Comparison of ENCODE assay signal across 1 mouse cellular context in genomic region chr4:132234710-132235109, GRCm38 (mm10).
TF ChIP-seq lines count a peak whose summit lies in the region.

No protein-coding gene starts in this region.

TF ChIP-seq in CH12.LX, 34 proteins besides CTCF, POLR2A, EP300 and RAD21:
- no peak for TF ChIP-seq HCFC1 (IDR thresholded peaks at IDR 0.05; ENCODE audit: low read depth, low read length)
- no peak for TF ChIP-seq MAZ (IDR thresholded peaks at IDR 0.05; ENCODE audit: low read depth, low read length)
- TF ChIP-seq IRF4 (IDR thresholded peaks at IDR 0.05; ENCODE audit: low read depth, low read length) = no peak
